Mouse (Mus musculus) liver, embryonic 14.5 days (tissue): ENCODE results near the gene Srsf6.

ENCODE experiments used
- CTCF ChIP-seq: IDR thresholded peaks from 2 replicates; pipeline ENCODE4 v1.5.1; 2016; ENCODE audit warnings: antibody characterized with exemption, low read depth, control low read depth
- EP300 ChIP-seq: IDR thresholded peaks from 2 replicates; pipeline ENCODE4 v1.6.1; 2016; ENCODE audit warnings: antibody characterized with exemption, low read depth

GRCm38 (mm10) chr2:162968357-162968756, 37.0 kb downstream of the Srsf6 start:
- TF ChIP-seq CTCF, result peak; percentile 92
- no peak for TF ChIP-seq EP300
